ENCODE assay signal across 25 mouse cellular contexts in genomic region chr2:137085257-137085656, GRCm38 (mm10). TPM values are rescaled to one million over a fixed set of nuclear protein-coding genes. Genes with fewer than 3 reads are reported as not detected.
DNase-seq lines count a peak whose midpoint lies in the region; ATAC-seq and TF ChIP-seq lines count a peak whose summit lies in the region.
"Had no signal": no experiment of that assay in that cellular context is flagged by ENCODE, and none has a peak within 500 bp of the region (broad histone marks: within the 10 kb centered on the region; RNA-seq: fewer than 3 reads in every experiment).

No protein-coding gene starts in this region.

- 0 out of 2 replicates have a peak, but pooled peaks have one; percentile 27 for ATAC-seq in heart, embryonic 11.5 days (replicated peaks; ENCODE audit: insufficient number of reproducible peaks, low FRiP score, low TSS enrichment)
- ATAC-seq in lung, postnatal 0 days: peak; percentile 18; the same call in 1 of the 2 replicates
- ATAC-seq in monocyte, adult 5-6 weeks (replicated peaks; ENCODE audit: insufficient number of reproducible peaks, low FRiP score, low TSS enrichment, poor library complexity, severe bottlenecking): 0 out of 2 replicates have a peak, but pooled peaks have one; percentile 22
- ATAC-seq: forebrain, embryonic 13.5 days; inflammation-experienced regulatory T-cells, adult 6 months; Patski had no signal

- no peak overlapping the region for H3K4me3 ChIP-seq in heart, embryonic 11.5 days (ENCODE audit: low read depth, low read length)
- H3K4me3 ChIP-seq in lung, postnatal 0 days (ENCODE audit: low read depth, low read length): no peak overlapping the region
- H3K4me3 ChIP-seq: embryonic facial prominence, embryonic 12.5 days; erythroblast, embryonic 14.5 days; forebrain, embryonic 13.5 days; heart, embryonic 13.5 days; hindbrain, embryonic 12.5 days; layer of hippocampus, adult 2 months; limb, embryonic 13.5 days; liver, embryonic 13.5 days had no signal

- intact Hi-C loops in gastrocnemius, postnatal 14 days (cut with DNase I; ENCODE audit: low total_unique reads): no loop called here

- no peaks in the 10 kb centered on the region for H3K27me3 ChIP-seq in heart, embryonic 11.5 days (ENCODE audit: control insufficient read depth, insufficient read depth, low read length)
- no peaks in the 10 kb centered on the region for H3K27me3 ChIP-seq in lung, postnatal 0 days (replicated peaks; ENCODE audit: insufficient read depth, low read length)
- H3K27me3 ChIP-seq: forebrain, embryonic 13.5 days; heart, embryonic 13.5 days; hindbrain, embryonic 12.5 days; liver, embryonic 13.5 days; Patski had no signal

- no peak overlapping the region for H3K9ac ChIP-seq in heart, embryonic 11.5 days (ENCODE audit: low read depth, low read length)
- no peak overlapping the region for H3K9ac ChIP-seq in lung, postnatal 0 days (replicated peaks; ENCODE audit: low read depth)
- H3K9ac ChIP-seq: embryonic facial prominence, embryonic 12.5 days; forebrain, embryonic 13.5 days; heart, embryonic 13.5 days; hindbrain, embryonic 12.5 days; limb, embryonic 13.5 days; liver, embryonic 13.5 days had no signal

- no peaks in the 10 kb centered on the region for H3K9me3 ChIP-seq in heart, embryonic 11.5 days (replicated peaks; ENCODE audit: control insufficient read depth, low read length)
- no peaks in the 10 kb centered on the region for H3K9me3 ChIP-seq in lung, postnatal 0 days (ENCODE audit: low read length)
- H3K9me3 ChIP-seq: embryonic facial prominence, embryonic 12.5 days; forebrain, embryonic 13.5 days; heart, embryonic 13.5 days; hindbrain, embryonic 12.5 days; limb, embryonic 13.5 days; liver, embryonic 13.5 days had no signal

- peak; percentile 47 for DNase-seq in gastrocnemius, adult 18-20 months (ENCODE audit: low spot score)
- DNase-seq in gastrocnemius, postnatal 14 days: no peak
- no peak for DNase-seq in heart, adult 8-10 months (ENCODE audit: low spot score)
- DNase-seq in lung, postnatal 0 days (ENCODE audit: low spot score): no peak
- DNase-seq in lung, postnatal 10 days: no peak
- DNase-seq in spleen, adult 18-20 months: no peak
- DNase-seq: adrenal gland, adult 8-10 months; cerebellum, adult 9-11 months; kidney, postnatal 10 days; layer of hippocampus, postnatal 36 days; liver, embryonic 13.5 days; retina, postnatal 1 day; thymus, postnatal 14 days had no signal

- TF ChIP-seq CTCF in lung, postnatal 0 days (IDR thresholded peaks at IDR 0.05): no peak

- no peak overlapping the region for H3K4me2 ChIP-seq in heart, embryonic 11.5 days
- no peak overlapping the region for H3K4me2 ChIP-seq in lung, postnatal 0 days (replicated peaks; ENCODE audit: low read depth, low read length)
- H3K4me2 ChIP-seq: embryonic facial prominence, embryonic 12.5 days; forebrain, embryonic 13.5 days; heart, embryonic 13.5 days; hindbrain, embryonic 12.5 days; limb, embryonic 13.5 days; liver, embryonic 13.5 days; midbrain, embryonic 11.5 days had no signal

- whole genome bisulfite sequencing in heart, embryonic 11.5 days (ENCODE audit: insufficient replicate concordance): 46% methylated on average over 8 of the region's 8 CpGs
- 54% methylated on average over 8 of the region's 8 CpGs for WGBS in lung, postnatal 0 days

- no peak for TF ChIP-seq EP300 in lung, postnatal 0 days (IDR thresholded peaks at IDR 0.05)

- no peak overlapping the region; the same call in 1 of the 2 replicates for H3K27ac ChIP-seq in heart, embryonic 11.5 days (ENCODE audit: low read depth, low read length)
- H3K27ac ChIP-seq in lung, postnatal 0 days (ENCODE audit: low read length): no peak overlapping the region
- H3K27ac ChIP-seq: embryonic facial prominence, embryonic 12.5 days; forebrain, embryonic 13.5 days; heart, embryonic 13.5 days; hindbrain, embryonic 12.5 days; layer of hippocampus, adult 2 months; limb, embryonic 13.5 days; liver, embryonic 13.5 days had no signal

- H3K4me1 ChIP-seq in heart, embryonic 11.5 days (ENCODE audit: control insufficient read depth, insufficient read depth, low read length): peaks cover 8% of the 10 kb centered on the region
- peaks cover 8% of the 10 kb centered on the region; the same call in 1 of the 2 replicates for H3K4me1 ChIP-seq in lung, postnatal 0 days (ENCODE audit: insufficient read depth, low read depth, low read length)
- H3K4me1 ChIP-seq: liver, embryonic 13.5 days had no signal

- H3K36me3 ChIP-seq in heart, embryonic 11.5 days (ENCODE audit: control insufficient read depth, insufficient read depth, low read length): peaks cover 36% of the 10 kb centered on the region
- H3K36me3 ChIP-seq in lung, postnatal 0 days (ENCODE audit: insufficient read depth, low read length): peaks cover 14% of the 10 kb centered on the region; the same call in 1 of the 2 replicates
- H3K36me3 ChIP-seq: liver, embryonic 13.5 days had no signal

RNA-seq across cellular contexts. Expression of gene Jag1, which starts 31.2 kb away (rescaled TPM):
- total RNA-seq in gastrocnemius, adult 18-20 months (2021): 1 to 10 TPM; 3.9 to 6.8 TPM
- 10 to 100 TPM in 1 of 2 experiments, 1 to 10 TPM in 1; 9.5 to 11.4 TPM for total RNA-seq in gastrocnemius, postnatal 14 days (2021)
- polyA plus RNA-seq in heart, embryonic 11.5 days (2014; fragmentation: Nextera tagmentation; extraction: Ambion mirVana): 17.2 and 21.7 TPM in 2 replicates
- total RNA-seq in heart, adult 8-10 months (2022): 10 to 100 TPM in 1 of 4 experiments, 1 to 10 TPM in 3; 8.4 to 10.0 (median 9.1) TPM
- polyA plus RNA-seq in lung, postnatal 0 days (2015; fragmentation: Nextera tagmentation; extraction: Ambion mirVana): 14.8 and 15.4 TPM in 2 replicates
- 7.4 to 10.4 TPM (median 8.6 TPM) in 3 replicates for total RNA-seq in monocyte, adult 5-6 weeks (2017)
- polyA plus RNA-seq: erythroblast, embryonic 14.5 days had no signal
